Mouse (Mus musculus): ENCODE measurements around the gene Cmtm3.

- TF ChIP-seq EP300 (IDR thresholded peaks at IDR 0.05; ENCODE audit: low read depth) (no peak), CTCF (IDR thresholded peaks at IDR 0.05; ENCODE audit: low read depth) (no peak)
Measured at GRCm38 (mm10) chr8:104371121-104371520, 31.9 kb downstream of the Cmtm3 start.

Data from heart, postnatal 0 days (tissue).